Mouse (Mus musculus) naive thymus-derived CD4-positive, alpha-beta T cell, adult 5 months (primary cell): ENCODE data around the gene Babam2. TPM values are rescaled to one million over a fixed set of nuclear protein-coding genes. Genes with fewer than 3 reads are reported as not detected.

Source experiments
- polyA plus RNA-seq: library from polyadenylated mRNA; unstranded; fragments of 100-300 nt; shearing (Covaris generic); gene quantifications from one replicate; pipeline ENCODE4 v1.2.1, GENCODE M21; 2017

The Babam2 gene
- polyA plus RNA-seq: 46.7 TPM

DNA sequence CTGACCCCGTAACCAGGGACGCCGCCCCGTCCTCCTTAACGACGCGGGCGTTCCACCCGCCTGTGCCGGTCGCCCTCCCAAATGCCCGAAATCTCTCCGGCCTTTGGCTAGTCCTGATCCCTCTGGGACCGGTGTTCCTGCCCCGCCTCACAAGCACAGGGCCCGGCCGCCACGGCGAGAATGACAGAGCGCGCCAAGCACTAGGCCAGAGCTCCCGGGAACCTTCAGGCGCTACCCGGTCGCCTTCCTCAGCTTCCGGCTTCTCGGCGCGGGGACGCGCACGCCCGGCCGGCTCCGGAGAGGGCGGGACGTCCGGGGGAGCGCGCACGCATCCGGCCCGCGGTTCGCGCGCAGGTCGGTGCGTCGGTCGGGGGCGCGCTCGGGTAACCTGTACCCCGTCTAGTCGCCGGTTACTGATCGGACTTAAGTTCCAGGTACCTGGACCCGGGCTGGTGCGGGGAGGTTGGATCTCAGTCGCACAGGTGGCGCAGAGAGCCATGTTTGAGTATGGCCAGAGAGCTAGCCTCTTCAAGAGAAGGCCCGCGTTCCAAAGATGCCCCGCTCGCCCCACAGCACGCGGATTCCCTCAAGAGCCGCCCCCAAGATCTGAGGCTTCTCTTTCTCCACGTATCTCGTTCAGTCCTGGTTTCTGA, at the start of gene Babam2:
Gene Babam2, plus strand, starts transcription at position 41 of the 653 bp plus-strand sequence.

DNA sequence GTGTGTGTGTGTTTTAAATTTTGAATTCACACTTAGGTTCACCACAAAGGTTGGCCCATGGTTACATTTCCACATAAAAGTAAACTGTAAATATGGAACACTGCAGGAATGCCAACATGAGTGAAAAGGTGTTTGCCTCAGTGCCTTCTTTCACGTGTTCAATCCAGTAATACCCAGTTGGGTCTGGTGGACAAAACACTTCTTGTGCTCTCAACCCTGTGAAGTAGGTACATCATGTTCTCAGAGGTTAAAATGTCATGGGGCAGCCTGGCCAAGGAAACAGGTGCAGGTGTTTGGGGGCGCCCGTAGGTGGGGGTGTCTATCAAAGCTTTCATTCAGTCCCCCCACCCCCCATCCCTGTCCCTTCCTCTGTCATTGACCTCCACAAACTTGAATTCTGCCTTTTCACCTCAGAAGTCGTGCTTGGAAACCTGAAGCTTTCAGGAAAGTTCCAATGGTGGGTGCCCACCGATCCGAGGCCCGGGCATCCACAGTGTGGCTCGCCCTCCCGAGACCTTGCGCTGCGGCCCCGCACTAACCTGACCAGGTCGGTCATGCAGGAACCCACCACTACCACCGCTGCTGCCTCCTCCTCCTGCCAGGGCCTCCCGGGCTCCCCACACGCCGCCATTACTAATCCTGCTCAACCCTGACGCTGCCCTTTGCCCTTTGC, 377 bp upstream of the Babam2 start, which contains the start of gene Rbks:
Gene Rbks, minus strand, starts transcription at position 657 of the 673 bp plus-strand sequence.

Other genes starting within 250 kb of the Babam2 start
- 42.7 TPM for gene Zfp512, start 245.3 kb upstream of the Babam2 start, polyA plus RNA-seq
- not detected for gene 4930548H24Rik, start 211.9 kb upstream of the Babam2 start, polyA plus RNA-seq
- gene Gpn1, start 202.9 kb upstream of the Babam2 start, polyA plus RNA-seq: 43.6 TPM
- 73.2 TPM for gene Slc4a1ap, start 170.7 kb upstream of the Babam2 start, polyA plus RNA-seq
- gene Supt7l, start 169.9 kb upstream of the Babam2 start, polyA plus RNA-seq: 23.2 TPM
- 131 TPM for gene Mrpl33, start 100.7 kb upstream of the Babam2 start, polyA plus RNA-seq
- gene Rbks, start 57 bp upstream of the Babam2 start, polyA plus RNA-seq: 10.9 TPM